Mouse (Mus musculus): ENCODE data around the gene Prl2c3.
"Not testable (repeated sequence)": the region's sequence is repeated elsewhere in the genome, so short reads cannot be mapped to it uniquely, and the experiment has no call there.

Prl2c3 gene

GRCm38 (mm10) chr13:12799979-12800378 is at the start of gene Prl2c3:
Gene Prl2c3 (minus strand): TSS chr13:12800079.
- DNase-seq (ENCODE audit: low read depth, low spot score), result not testable (repeated sequence)

GRCm38 (mm10) chr13:12848254-12848653 is 48.4 kb upstream of the Prl2c3 start:
- not testable (repeated sequence) for DNase-seq (ENCODE audit: low read depth, low spot score)

- not testable (repeated sequence) for DNase-seq (ENCODE audit: low read depth, low spot score)
Measured at GRCm38 (mm10) chr13:12844701-12845100, 44.8 kb upstream of the Prl2c3 start.

- not testable (repeated sequence) for DNase-seq (ENCODE audit: low read depth, low spot score)
Measured at GRCm38 (mm10) chr13:12837546-12837945, 37.7 kb upstream of the Prl2c3 start.

GRCm38 (mm10) chr13:12831769-12832168 is 31.9 kb upstream of the Prl2c3 start:
- no peak for DNase-seq (ENCODE audit: low read depth, low spot score)

GRCm38 (mm10) chr13:12829031-12829430 is 29.2 kb upstream of the Prl2c3 start:
- no peak for DNase-seq (ENCODE audit: low read depth, low spot score)

GRCm38 (mm10) chr13:12824500-12825176 is 24.8 kb upstream of the Prl2c3 start:
- DNase-seq (ENCODE audit: low read depth, low spot score), result not testable (repeated sequence)

GRCm38 (mm10) chr13:12813734-12814424 is 14.0 kb upstream of the Prl2c3 start:
- DNase-seq (ENCODE audit: low read depth, low spot score), result not testable (repeated sequence)

GRCm38 (mm10) chr13:12809591-12809990 is 9.7 kb upstream of the Prl2c3 start:
- DNase-seq (ENCODE audit: low read depth, low spot score), result no peak

GRCm38 (mm10) chr13:12808793-12809512 is 9.1 kb upstream of the Prl2c3 start:
- not testable (repeated sequence) for DNase-seq (ENCODE audit: low read depth, low spot score)

GRCm38 (mm10) chr13:12806496-12806895 is 6.6 kb upstream of the Prl2c3 start:
- not testable (repeated sequence) for DNase-seq (ENCODE audit: low read depth, low spot score)

- not testable (repeated sequence) for DNase-seq (ENCODE audit: low read depth, low spot score)
Measured at GRCm38 (mm10) chr13:12769442-12770091, 30.3 kb downstream of the Prl2c3 start.

All from c-Kit-negative CD71-positive TER-119-positive erythroid progenitor cells, embryonic 14.5 days (primary cell).